Mouse (Mus musculus) embryonic fibroblast, embryonic 13.5 days (primary cell): Measurements from ENCODE around the gene Spata45.

Experiments
- CTCF ChIP-seq: IDR thresholded peaks from 2 replicates; pipeline ENCODE4 v1.5.1; 2011; ENCODE audit warnings: mild to moderate bottlenecking, control low read depth, low read length, moderate library complexity, borderline replicate concordance; ENCODE audit not compliant: insufficient read depth
- POLR2A ChIP-seq: IDR thresholded peaks from 2 replicates; pipeline ENCODE4 v1.6.1; 2011; ENCODE audit warnings: low read depth, mild to moderate bottlenecking, control low read depth, low read length, moderate library complexity

DNA sequence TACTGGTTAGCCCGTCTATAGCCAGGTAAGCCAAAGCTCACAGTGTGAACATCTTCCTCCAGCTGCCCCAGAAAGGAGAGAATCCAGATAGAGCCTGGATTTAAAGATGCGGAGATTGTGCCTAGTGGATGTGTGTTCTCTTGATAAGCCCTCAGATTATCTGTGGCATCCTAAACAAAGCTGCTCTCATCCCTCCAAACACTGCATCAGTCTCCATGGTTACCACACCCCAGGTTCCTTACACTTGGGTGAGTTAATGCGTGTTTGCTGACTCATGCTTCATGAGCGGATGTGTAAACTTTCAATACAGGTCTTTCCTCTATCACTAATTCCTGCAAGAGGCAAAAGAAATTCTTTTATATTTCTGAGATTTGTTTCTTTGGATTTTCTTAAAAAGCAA lies 790 bp upstream of the Spata45 start:
- no peak for TF ChIP-seq POLR2A
- no peak for TF ChIP-seq CTCF
